Mouse (Mus musculus): ENCODE data around the gene Lrmda. TPM values are rescaled to one million over a fixed set of nuclear protein-coding genes. Genes with fewer than 3 reads are reported as not detected.

The Lrmda gene
- total RNA-seq, 2 experiments from 2014 or later: 0.57 to 0.62 TPM

DNA sequence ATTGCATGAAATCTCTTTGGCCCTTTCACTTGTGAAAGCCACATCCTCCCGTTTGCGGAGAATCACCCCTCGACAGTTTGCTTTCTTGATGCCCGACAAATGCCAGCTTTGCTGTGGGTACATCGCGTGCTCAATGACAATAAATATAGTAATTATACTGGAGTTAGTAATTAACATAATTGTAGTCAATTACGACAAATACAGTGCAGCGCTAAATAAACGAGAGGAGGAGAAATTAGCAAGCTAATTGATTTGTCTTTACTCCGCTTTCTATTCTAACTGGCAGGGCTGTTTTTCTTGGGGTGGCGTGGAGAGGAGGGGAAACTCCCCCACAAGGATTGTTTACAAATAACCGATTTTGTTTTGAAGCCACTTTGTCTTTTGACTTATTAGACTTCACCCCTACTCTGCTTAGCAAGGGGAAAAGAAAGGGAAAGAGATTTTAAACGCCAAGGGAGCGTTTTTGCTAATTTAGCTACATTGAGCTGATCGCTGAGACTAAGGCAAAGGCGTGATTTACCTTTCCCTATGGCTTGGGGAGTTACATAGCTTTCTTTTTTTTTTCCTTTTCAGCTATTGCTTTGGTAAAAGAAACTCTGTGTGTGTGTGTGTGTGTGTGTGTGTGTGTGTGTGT, 18.1 kb downstream of the Lrmda start:
- no peak for DNase-seq (ENCODE audit: low spot score in 2 of 2)

DNA sequence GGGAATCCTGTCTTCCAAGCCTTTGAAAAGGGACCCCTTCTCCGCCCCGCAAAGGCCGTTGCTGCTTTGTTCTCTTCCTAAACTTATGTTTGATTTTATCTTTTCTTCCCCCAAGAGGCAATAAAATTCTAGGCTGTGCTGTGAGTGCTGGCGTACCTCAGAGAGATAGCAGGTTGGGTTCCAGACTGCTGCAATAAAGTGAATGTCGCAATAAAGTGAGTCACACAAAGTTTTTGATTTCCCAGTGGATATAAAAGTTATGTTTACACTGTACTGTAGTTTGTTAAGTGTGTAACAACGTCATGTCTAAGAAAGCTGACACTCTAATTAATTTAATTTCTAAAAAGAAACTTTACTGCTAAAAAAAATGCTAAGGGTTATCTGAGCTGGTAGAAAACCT, 22.6 kb downstream of the Lrmda start:
- no peak for DNase-seq (ENCODE audit: low spot score in 2 of 2)

DNA sequence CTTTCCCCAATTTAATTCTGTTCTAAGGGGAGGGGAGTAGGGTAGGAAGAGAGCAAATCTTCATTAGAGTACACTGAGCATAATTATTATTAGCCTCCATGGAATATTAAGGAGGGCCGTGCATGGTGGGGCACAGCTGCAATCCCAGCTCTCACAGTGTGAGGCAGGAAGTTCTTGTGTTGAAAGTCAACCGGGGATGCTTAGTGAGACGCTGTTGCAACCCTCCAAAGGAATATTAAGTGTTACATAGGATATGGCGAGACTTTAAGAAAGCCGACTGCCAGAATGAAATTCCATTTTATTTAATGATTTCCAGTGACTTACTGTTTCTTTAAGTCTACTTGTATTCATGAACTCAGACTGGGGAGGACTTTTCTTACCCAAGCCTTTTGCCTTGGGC, 23.9 kb downstream of the Lrmda start:
- no peak for DNase-seq (ENCODE audit: low spot score in 2 of 2)

DNA sequence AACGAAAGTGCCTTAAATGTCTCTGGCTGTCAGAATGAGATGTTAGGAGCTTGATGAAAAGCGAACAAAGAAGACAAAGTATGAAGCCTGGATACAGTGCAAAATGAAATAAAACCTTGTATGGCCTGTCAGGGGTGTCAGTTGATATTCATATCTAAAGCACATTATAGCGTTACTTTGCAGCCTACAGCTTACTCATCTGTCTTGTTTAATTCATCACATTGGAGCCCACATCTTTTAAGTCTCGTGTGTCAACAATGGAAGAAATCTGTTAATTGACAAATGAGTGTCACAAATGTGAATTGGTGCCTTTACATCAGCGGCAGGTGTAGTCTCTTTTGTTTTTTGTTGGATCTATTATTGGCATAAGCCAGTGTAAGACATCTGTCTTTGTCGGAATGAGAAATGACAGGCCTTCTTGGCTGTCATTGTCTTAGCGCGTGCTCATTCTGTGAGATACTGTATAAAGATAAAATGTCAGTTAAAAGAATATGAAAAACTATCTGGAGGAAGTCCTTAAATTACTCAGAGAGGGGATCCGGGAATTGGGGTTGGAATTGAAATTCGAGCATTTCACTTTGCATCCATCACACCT, 26.8 kb downstream of the Lrmda start:
- no peak for DNase-seq (ENCODE audit: low spot score in 2 of 2)

DNA sequence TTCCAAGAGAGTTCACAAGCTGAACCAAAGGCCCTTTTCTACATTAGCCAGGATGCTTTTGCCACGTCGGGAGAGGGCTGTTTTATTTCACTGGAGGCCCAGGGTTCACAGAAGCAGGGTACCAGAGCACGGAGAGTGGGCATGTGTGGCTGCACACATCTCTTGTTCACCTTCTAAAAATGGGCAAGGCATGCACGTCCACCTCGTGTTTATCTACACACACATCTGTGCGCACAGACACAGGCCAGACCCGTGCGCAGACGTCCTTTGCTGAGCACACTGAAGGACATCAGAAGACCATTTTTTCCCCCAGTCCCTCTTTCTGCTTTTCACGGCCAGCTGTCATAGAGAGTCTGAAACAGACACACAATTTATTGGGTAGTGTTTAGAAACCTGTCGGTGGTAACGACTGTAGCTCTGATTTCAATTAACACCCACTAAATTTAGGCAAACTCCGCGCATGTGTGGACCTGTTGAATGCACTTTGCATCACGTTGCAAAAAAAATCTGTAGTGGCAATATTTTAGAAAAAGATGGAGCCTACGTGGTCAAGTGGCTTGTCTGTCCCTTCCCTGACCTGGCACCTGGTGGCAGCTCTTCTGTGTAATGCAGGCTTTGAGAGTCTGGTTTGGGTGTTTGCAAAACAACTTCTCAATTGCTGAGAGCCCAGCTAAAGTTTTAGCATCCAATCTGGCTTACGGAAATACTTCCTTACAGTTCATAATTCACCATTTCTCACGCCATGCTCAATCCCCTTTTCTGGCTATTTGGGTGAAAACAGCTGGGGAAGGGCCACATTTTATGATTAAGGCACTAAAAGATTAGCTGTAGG, 28.8 kb downstream of the Lrmda start:
- DNase-seq (ENCODE audit: low spot score in 2 of 2): no peak

DNA sequence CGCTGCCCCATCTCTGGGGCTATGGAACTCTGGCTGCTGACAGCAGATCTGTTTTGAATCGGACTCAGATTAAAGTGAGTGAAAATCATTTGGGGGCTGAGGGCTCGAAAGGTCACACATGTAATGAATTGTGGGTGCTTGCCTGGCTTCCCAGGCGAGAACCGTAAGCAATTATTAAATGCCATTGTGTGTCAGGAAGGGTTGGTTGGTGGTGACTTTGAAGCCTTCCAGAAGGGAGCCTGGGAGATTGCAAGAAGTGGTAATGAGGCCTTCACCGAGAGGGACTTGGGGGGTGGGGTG, 29.3 kb downstream of the Lrmda start:
- no peak for DNase-seq (ENCODE audit: low spot score in 2 of 2)

DNA sequence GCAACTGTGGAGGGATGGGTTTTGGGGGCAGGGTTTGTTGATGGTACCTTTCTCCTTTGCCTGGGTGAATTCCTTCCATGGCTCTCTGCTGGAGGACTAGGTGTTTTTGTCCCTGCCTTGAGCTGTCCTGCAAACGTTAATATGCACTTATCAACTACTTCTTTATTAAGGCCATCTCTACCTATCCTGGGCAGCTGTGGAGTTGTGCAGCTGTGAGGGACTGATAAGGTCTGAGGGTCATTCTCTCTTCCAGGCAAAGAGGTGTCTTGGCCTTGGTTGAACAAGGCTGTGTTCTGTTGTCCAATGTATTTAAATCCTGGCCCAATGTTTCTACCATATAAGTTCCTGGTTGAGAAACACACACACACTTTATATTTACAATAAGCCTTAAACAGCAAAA, 29.8 kb downstream of the Lrmda start:
- no peak for DNase-seq (ENCODE audit: low spot score in 2 of 2)

DNA sequence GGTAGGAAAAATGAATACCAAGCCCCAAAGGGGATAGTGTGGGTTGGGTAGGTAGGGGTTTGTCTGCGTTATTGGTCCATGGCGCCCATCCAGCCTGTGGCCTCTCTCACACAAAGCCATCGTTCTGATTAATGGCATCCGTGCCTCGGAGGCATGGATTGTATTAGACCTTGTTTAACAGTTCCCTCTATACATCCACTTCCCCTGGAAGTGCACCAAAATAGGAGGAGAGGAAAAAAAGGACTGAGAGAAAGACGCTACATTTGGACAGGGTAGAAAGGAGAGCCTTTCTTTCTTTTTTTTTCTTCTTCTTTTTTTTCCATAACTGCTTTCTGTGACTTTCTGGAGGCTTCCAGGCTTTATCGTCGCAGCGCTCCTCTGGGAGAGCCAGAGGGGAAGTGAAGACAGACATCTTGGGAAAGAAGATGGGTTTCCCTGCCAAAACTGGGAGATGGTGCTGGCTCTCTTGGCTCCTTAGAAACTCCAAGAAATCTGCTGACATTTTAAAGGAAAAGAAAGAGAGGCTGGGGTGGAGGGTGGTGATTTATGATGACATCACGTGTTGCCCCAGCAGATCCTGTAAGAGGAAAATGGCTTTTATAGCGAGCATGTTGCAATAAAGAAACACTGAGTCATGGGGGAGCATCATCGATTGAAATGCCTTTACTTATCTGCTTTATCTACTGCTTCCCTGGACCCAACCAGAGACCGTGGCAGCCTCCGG, 32.6 kb downstream of the Lrmda start:
- no peak for DNase-seq (ENCODE audit: low spot score in 2 of 2)

DNA sequence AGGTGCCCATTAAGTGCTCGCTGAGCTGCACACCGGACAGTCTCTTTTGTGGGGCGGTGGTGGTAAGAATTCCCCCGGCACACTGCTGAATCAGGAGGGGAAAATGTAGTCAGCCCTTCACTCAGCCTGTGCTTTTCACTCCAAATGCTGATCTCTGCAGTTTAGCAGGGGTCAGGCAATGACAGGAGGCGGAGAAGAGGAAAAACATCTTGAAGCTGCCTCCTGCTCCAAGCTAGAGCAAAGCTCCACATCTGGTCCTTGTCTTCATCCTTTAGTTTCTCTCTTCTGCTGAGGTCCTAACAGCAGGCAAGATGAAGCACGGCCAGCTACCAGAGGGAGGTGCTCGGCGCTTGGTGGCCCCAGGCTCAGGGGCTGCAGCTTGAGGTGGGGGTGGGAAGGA, 36.1 kb downstream of the Lrmda start:
- no peak for DNase-seq (ENCODE audit: low spot score in 2 of 2)

DNA sequence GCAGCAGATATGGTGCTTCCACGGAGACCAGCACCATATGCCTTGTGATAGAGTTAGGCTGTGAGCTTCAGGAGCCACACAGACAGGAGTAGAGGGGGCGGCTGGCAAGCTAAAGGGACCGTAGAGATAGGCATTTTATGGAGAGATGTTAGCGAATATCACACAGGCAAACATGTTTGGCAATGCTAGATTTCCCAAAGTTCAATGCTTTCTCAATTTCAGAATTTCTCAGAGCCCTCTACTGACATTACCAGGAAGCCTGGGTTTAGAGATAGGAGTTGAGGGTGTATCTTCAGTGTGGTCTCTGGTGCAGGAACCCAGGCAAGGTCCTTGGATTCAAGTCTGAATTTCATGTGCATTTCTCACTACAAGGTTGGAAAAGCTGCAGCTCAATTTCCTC, 36.7 kb downstream of the Lrmda start:
- DNase-seq (ENCODE audit: low spot score in 2 of 2): no peak

DNA sequence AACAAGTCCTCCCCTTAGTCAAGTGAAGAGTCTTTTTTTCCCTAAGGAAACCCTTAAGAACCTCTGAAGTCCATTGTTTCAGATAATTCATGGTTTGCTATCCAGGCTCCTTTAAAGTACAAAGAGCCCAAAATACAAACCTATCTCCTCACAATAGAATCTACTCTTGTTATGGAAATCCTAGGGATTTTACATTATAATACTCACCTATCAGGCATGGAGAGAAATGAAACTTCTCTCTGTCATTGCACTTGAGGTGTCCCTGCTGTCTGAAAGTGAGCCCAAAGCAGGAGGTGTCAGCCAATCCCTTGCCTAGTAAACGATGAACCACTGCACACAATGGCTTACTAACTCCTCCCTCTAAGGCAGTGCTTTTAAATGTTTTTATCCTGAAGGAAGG, 39.2 kb downstream of the Lrmda start:
- no peak for DNase-seq (ENCODE audit: low spot score in 2 of 2)

DNA sequence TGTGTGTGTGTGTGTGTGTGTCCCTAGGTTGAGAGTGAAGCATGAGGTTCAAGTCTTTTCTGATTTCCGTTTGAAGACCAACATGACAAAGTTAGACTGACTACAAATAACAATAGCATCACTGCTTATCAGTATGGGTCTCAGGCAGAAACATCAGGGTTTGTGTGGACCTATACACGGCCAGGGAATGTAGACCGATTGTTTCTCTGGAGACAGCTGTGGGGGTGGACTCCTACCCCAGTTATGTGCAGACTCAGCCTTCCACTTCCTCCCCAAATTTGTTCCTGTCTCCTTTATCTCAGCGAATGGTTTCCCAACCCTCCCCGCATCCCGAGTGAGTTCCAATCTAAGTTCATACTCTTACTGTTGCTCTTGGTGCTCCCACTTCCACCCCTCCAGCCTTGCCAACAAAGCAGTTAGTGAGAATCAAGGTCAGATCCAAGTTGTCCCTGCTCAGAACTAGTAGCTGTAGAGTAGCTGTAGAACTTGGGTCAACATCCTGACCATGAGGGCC, 39.9 kb downstream of the Lrmda start:
- no peak for DNase-seq (ENCODE audit: low spot score in 2 of 2)

DNA sequence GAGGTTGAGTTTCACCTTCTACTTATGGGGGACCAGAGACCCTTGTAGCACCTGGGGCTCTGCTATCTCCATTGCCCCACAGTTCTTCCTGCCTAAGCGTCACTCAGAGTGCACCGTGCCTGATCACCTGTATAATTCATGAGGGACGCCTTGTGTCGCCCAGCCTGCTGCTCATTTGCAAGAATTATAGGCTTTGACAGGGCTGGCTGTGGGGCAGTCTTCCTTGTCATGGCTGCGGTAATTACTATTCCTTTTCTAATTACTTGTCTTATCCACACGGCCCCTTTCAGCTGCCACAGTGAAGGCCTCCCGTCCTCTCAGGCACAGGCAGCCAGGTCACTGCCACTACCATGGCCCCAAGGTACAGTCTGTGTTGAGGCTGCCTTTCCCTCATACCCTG, 41.3 kb downstream of the Lrmda start:
- no peak for DNase-seq (ENCODE audit: low spot score in 2 of 2)

DNA sequence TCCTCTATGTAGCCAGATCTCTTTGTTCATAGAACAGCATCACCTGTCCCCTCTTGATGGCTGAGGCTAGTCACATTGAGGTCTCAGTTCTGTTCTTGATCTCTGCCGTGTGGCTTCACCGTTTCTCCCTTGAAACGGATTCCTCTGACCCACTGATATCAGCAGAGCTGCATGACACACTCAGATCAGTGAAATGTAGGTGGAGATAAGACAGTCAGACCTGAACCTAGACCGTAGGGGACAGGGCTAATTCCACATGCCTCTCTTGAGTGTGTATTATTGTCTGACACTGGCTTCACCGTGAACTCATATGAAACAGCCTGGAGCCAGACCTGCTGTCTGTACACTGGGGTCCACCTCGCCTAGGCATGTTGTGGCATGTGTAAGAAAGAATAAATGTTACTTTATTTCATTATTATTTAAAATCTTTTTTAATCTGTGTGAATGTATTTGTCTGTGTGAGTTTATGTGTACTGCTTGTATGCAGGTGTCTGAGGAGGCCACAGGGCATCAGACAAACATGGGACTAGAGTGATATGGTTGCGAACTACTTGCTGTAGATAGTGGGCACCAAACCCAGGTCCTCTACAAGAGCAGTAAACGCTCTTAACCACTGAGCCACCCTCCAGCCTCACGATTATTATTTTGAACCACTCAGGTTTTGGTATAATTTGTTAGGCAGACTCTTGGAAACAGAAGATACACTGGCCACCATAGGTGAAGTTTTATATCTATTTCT, 42.8 kb downstream of the Lrmda start:
- DNase-seq (ENCODE audit: low spot score in 2 of 2): no peak

DNA sequence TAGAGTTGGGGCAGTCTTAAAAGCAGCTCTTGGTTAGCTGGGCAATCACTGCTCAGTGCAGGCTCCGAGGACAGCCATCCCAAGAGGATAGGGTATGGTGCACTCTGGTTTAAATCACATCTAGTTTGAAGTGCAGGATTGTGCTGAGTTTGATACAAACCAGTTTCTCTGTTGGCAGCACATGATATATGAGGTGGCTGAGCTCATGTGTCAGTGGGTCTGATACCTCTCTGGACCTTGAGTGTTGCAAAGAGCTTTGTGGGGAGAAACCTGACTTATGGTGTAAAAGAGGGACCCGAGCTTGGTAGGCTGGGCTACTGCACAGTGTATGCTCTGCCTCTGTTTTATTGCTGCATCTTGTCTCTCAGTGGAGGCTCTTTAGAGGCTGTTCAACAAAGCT, 49.7 kb downstream of the Lrmda start:
- no peak for DNase-seq (ENCODE audit: low spot score in 2 of 2)

DNA sequence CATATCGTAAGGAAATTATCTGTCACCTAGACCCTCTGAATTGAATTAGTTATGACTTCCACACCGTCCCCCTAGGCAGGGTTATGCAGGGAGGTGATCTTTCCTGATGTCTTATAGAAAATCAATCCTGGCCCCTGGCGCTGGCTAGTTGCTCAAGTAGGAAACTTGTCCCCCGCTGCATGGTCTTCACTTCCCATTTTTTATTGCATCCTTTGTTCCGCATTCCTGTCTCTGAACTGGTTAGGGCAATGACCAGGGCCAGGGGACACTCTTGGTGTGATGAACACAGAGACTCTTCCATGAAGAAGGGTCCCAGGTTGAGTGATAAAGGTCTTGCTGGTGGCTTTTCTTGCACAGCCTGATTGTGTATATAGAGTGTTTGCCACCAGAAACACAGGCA, 53.9 kb downstream of the Lrmda start:
- DNase-seq (ENCODE audit: low spot score in 2 of 2): no peak

DNA sequence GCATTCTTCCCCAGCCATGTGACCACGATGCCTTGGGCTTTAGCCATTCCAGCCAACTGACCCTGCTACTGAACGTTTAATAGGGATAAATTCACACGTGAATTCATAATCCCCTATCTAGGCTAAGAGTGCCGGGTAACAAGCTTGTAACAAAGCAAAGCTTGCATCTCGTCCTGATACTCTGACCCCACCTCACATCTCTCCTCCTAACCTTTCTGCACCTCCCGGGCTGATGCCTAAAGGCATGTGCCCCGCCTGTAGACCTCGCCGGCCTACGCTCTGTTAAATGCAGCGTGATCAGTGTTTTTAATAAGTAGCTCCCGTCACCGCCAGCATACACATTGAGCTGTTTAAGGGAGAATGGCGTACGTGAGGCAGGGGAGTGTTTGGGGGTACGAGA, 54.7 kb downstream of the Lrmda start:
- no peak for DNase-seq (ENCODE audit: low spot score in 2 of 2)

DNA sequence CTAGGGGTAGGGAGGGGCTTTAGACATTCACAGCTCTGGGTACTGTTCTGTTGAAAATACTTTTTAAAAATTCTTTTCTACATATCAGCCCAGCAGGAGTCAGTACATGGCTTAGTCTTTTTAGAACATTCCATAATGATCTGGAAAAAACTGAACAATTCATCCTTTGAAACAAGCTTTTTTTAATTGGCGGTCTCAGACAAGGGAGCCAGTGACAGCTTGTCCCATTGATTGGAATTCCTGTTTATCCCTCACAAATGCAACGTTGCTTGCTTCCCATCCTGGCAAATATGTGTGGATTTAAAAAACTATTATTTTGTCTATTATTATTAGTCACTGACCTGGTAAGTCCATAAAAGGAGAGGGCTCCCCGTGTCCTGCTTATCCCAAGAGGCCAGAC, 64.4 kb downstream of the Lrmda start:
- DNase-seq (ENCODE audit: low spot score in 2 of 2): no peak

DNA sequence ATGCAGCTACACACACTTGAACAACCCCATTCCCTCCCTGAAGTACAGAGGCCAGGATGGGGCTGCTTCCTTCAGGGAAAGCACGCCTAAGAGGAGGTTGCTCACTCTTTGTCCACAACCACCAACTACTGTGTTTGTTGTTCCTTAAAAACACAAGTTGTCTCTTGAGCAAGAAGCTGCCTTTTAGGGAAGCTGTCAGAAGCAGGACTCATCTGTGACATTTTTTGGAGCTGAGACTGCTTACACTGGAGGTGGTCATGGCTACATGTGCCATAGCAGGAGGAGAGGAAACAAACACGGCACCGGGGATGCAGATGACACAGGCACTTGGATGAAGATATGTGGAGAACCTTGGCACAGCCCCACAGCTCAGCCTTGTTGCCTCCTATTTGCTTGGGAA, 65.9 kb downstream of the Lrmda start:
- DNase-seq (ENCODE audit: low spot score in 2 of 2): no peak

DNA sequence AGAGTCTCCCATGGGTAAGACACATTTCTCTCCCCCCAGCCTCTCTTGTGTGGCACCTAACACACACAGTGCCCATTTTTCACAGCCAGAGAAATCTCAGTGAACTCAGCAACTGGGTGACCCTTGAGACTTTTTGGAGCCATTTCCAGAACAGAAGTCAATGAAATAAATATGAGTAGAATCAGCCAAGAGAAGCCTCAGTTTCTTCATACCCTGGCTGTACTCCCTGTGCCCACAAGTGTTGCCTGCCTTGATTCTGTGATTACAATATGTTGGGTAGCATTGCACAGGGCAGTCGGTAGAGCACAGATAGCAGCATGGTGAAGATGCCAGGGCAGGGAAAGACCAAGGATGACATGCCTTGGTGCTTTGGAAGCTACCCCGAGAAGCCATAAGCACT, 69.1 kb downstream of the Lrmda start:
- no peak for DNase-seq (ENCODE audit: low spot score in 2 of 2)

DNA sequence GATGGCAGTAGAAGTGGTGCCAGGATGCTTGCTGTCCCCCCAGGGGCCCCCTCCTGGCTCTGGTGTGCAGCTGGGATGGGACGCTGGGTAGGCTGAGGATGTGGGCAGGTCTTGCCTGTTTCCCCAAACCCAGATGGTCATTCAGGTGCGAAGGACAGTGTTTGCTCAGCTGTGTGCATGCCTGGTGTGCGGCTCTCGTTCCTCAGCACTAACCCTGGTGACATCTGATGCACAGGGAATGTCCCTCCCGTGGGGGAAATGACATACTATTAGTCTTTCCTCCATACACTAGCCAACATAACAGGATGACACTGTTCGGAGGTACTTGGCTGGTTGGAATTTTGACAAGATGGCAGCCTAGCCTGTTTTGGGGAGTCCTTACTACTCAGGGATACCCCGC, 69.8 kb downstream of the Lrmda start:
- no peak for DNase-seq (ENCODE audit: low spot score in 2 of 2)
